24 mouse cellular contexts compared by ENCODE assay signal in the genomic region with DNA sequence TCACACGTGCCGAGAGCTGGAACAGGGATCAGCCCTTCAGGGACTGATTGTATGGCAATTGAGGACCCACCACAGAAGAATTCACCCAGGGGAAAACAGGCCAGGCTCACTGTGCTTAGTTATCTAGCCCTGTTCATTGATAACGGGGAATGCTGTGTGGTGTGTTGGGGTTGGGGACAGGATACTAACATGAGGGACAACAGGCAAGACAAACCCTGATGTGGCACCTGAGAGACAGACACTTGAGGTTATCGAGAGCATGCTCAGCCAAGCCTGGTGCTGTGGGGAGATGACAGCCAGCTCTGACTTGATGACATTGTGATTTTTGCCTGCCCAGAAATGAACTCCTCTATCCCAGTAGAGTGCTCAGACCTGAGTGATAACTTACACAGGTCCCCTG. TPM values are rescaled to one million over a fixed set of nuclear protein-coding genes. Genes with fewer than 3 reads are reported as not detected.
"Had no signal": no experiment of that assay in that cellular context is flagged by ENCODE, and none has a peak within 500 bp of the region (broad histone marks: within the 10 kb centered on the region; RNA-seq: fewer than 3 reads in every experiment).

No protein-coding gene starts in this region.

- H3K9me3 ChIP-seq: limb, embryonic 10.5 days; limb, embryonic 13.5 days; neural tube, embryonic 13.5 days had no signal

- H3K9ac ChIP-seq: limb, embryonic 13.5 days; liver, embryonic 13.5 days; neural tube, embryonic 13.5 days had no signal

- H3K4me3 ChIP-seq: layer of hippocampus, adult 2 months; limb, embryonic 10.5 days; limb, embryonic 13.5 days; liver, embryonic 13.5 days; neural tube, embryonic 13.5 days had no signal

- DNase-seq: kidney, postnatal 25 days; layer of hippocampus, adult 9-11 months; liver; liver, embryonic 13.5 days; lung, adult 2 months; lung, postnatal 14 days; lung, postnatal 4 days; midbrain, embryonic 14.5 days; thymus, adult 2 months; thymus, postnatal 14 days; thymus, postnatal 4 days had no signal

- H3K27me3 ChIP-seq: limb, embryonic 13.5 days; liver, embryonic 13.5 days; neural tube, embryonic 13.5 days had no signal

- H3K36me3 ChIP-seq: limb, embryonic 10.5 days; limb, embryonic 13.5 days; liver, embryonic 13.5 days; neural tube, embryonic 13.5 days had no signal

- H3K4me2 ChIP-seq: limb, embryonic 13.5 days; liver, embryonic 13.5 days; midbrain, embryonic 11.5 days; neural tube, embryonic 13.5 days had no signal

- H3K4me1 ChIP-seq: liver, embryonic 13.5 days had no signal

- H3K27ac ChIP-seq: kidney, postnatal 0 days; layer of hippocampus, adult 2 months; limb, embryonic 10.5 days; limb, embryonic 13.5 days; liver, embryonic 13.5 days; neural tube, embryonic 13.5 days had no signal

RNA-seq across cellular contexts. Expression of gene Ribc2, which starts 24.3 kb away (rescaled TPM):
- total RNA-seq: left cerebral cortex, adult 18-20 months; left cerebral cortex, postnatal 25 days; megakaryocyte progenitor cell, adult 5-6 weeks; megakaryocyte-erythroid progenitor cell, adult 5-6 weeks had no signal
- polyA plus RNA-seq: large intestine, adult 2 months; liver, embryonic 13.5 days; liver, embryonic 16.5 days; small intestine, adult 2 months had no signal

RNA-seq across cellular contexts. Expression of gene Smc1b, which starts 24.4 kb away (rescaled TPM):
- total RNA-seq: left cerebral cortex, adult 18-20 months; left cerebral cortex, postnatal 25 days; megakaryocyte progenitor cell, adult 5-6 weeks; megakaryocyte-erythroid progenitor cell, adult 5-6 weeks had no signal
- polyA plus RNA-seq: lung, adult 2 months; neural tube, embryonic 13.5 days; small intestine, adult 2 months had no signal

RNA-seq across cellular contexts. Expression of gene Fbln1, which starts 49.6 kb away (rescaled TPM):
- total RNA-seq: megakaryocyte-erythroid progenitor cell, adult 5-6 weeks had no signal
